Mouse (Mus musculus) fat pad, adult 2 months (tissue): Measurements from ENCODE around the gene Wnk2.

Experiments used
- DNase-seq: peaks from one replicate; pipeline ENCODE4 v3.0.0-alpha.2; 2011; ENCODE audit warnings: low read depth, low spot score; ENCODE audit errors: extremely low read depth

The Wnk2 gene

GRCm38 (mm10) chr13:49147858-49148226 lies at the start of gene Wnk2:
Gene Wnk2, minus strand, starts transcription at chr13:49148014.
- no peak for DNase-seq

DNA sequence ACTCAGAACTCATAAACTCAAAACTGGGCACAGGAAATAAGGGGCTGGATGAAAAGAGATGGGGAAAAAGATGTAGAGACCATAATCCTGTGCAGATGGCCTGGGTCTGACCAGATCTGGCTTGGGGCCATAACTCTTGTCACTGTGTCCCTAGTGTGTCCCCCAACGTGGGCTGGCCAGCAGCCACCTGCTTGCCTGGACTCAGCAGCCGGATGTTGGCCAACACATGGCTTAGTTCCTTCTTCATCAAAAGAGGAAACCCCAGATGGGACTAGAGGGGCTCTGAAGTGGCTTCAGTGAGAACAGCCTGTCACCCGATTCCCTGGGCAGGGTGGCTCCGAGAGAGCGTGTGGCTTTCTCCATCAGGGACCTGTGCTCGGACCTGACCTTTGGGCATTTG lies 49.0 kb upstream of the Wnk2 start:
- DNase-seq, result no peak

- no peak for DNase-seq
These were observed 48.4 kb upstream of the Wnk2 start for GRCm38 (mm10) chr13:49196211-49196610.

GRCm38 (mm10) chr13:49195651-49196050 lies 47.8 kb upstream of the Wnk2 start:
- no peak for DNase-seq

DNA sequence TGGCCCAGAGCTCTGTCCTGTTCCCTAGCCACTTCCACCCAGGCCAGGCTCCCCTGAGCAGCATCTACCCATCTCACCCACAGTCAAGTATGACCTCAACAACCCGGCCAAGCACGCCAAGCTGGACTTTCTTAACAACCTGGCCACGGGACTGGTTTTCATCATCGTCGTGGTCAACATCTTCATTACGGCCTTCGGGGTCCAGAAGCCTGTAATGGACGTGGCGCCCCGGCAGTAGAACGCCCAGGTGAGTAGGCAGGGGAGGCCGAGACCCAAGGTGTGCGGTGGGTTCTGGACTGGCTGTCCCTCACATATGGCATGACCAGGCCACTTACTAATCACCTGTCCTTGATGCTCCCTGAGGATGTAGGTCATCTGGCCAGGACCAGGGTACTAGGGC lies 47.0 kb upstream of the Wnk2 start:
- DNase-seq, result no peak

GRCm38 (mm10) chr13:49193650-49194049 lies 45.8 kb upstream of the Wnk2 start:
- DNase-seq, result no peak

GRCm38 (mm10) chr13:49192156-49192855 lies 44.5 kb upstream of the Wnk2 start:
- DNase-seq, result no peak

GRCm38 (mm10) chr13:49191673-49192035 lies 43.8 kb upstream of the Wnk2 start:
- no peak for DNase-seq

DNA sequence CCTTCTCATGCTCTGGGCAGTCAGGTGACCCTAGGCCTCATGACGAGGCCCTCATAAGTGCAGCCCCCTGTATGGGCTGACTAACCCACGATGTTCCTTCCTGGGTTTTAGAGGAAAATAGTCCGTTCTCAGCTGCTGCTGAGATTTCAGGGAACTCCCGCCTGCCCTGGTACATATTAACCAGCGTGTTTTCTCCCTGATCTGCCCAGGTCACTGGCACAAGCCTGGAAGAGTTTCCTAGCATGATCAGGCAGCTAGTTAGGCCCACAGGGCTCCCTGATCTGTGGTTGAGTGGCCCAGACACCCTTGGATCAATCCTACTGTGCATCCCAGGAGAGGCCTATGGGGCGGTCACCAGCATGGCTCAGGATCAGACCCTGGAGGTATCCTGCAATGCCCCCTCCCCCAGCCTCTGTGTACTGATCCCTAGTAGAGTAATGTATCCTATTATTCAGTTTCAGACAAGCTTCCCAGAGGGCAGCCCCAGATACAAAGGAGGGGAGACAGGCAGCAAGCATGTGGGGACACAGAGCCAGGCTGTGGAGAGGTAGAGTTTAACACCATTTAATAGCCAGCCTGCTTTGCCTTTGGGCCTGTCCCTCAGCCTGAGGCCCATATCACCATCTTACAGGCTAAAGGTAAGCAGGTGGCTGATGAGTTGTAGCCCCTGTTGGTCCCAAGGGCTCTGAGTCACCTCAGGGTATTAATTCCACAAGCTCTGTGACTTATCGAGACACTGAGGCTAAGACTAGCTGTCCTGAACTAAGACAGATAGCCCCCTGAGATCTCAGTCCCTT lies 43.3 kb upstream of the Wnk2 start:
- DNase-seq, result no peak

DNA sequence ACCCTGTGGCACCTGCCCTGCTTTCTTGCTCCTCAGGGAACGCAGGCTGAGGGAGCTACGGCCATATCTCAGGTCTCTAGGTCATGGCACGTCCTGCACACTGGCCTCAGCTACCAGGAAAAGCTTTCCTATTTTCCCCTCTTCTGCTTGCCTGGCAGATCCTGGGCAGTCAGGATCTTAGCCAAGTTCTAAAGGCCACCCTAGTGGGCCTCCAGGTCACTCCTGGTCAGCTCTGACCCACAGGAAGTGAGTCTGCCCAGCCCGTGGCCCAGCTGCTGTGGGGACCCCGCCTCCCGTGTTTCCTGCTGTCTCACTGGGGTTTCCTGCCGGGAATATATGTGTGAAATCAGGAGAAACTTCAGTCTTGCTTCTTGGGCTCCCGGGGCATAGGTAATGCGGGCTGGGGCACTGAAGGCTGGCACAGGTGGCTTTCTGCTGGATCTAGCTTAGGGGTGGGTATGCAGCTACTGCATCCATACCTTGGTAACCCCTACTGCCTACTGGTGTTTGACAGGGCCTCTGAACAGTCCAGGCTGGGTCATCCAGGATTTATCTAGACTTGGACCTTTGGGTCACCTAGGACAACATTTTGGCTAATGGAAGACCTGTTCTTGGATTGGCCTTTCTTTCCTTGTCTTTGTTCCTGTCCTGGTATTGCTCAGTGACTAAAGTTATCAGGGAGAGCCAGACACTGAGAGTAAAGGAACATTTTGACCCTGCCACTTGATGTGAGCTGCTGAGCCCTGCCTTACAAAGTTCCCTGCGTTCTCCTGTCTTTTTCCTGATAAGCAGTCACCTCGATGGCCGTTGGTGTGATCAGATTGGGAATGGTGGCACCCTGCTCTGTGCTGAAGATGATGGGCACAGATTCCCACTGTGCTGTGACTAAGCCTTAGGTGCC lies 42.4 kb upstream of the Wnk2 start:
- DNase-seq, result no peak

- no peak for DNase-seq
These were observed 41.1 kb upstream of the Wnk2 start for GRCm38 (mm10) chr13:49188966-49189360.

DNA sequence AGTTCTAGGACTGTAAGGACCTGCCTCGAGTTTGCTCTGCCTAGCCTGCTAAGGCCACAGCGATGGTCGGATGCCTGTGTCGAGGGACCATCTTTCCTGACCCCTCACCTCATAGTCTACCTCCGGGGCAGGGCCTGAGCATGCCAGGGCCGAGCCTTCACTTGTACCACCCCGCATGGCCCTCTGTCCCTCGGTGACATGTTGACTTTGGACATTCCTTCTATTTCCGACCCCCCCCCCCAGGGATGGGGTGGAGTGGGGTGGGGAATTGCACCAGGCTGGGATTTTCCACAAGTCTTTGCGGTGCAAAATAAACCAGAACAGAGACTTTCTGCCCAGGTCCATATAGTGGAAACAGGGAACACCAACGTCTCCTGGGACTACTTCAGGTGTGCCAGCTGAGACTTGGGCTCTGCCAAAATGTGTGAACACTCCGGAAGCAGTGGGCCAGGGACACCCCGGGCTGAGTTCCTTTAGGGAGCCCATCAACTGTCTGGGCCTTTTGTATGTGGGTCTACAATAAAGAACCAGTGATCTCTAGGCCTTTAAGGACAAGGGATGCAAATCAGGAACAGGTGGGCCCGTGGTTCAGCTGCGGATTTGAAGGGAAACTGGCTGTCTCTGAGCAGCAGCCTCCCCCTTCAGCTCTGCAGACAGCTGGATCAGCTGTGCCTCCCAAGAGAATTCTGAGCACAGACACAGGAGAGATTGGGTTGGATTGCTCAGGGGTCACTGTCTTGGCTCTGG lies 40.6 kb upstream of the Wnk2 start:
- no peak for DNase-seq

DNA sequence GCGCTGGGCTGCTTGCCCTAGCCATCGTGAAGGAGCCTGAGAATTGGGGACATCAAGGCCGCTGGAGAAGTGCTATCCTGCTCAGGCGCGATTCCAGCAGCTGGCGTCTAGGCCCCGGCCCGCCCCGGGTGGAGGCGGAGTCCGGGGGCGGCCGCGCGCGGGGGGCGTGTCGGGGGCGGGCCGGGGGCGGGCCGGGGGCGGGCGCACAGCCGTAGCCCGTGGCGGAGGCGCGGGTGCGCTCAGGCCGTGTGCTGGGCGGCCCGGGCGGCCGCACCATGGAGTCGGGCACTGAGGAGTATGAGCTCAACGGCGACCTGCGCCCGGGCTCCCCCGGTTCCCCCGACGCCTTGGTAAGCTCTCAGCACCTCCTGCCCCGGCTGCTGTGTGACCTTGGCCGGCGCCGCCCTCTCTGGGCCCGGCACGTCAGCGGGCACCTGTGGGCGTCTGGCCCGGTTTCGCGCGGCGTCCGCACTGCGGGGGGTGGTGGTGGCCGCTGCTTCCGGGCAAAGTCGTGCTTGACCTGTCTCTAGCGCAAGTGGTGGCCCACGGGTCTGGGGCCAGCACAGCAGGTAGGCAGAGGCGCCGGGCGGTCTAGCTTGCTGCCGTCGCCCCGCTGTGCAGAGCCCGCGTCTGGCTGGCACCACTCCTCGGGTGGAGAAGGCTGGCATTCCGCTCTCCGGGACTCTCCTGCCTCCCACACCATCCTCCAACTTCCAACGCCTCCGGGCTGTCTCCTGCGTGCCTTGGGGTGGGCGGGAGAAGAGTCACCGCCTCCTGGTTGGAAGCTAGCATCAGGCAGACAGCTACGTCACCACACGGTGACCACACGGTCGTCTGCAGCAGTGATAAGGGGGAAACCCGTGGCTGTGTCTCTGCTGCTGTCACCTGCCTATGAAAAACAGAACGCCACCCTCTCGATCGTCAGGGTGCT lies 39.7 kb upstream of the Wnk2 start, which contains the start of gene Ninj1:
Gene Ninj1, plus strand, starts transcription at position 198 of the 931 bp plus-strand sequence.
- no peak for DNase-seq

GRCm38 (mm10) chr13:49186798-49187287 lies 39.0 kb upstream of the Wnk2 start:
- no peak for DNase-seq

GRCm38 (mm10) chr13:49183646-49184045 lies 35.8 kb upstream of the Wnk2 start:
- peak; percentile 36 for DNase-seq

GRCm38 (mm10) chr13:49183161-49183560 lies 35.3 kb upstream of the Wnk2 start:
- DNase-seq, result no peak

GRCm38 (mm10) chr13:49181411-49181984 lies 33.7 kb upstream of the Wnk2 start:
- DNase-seq, result no peak

DNA sequence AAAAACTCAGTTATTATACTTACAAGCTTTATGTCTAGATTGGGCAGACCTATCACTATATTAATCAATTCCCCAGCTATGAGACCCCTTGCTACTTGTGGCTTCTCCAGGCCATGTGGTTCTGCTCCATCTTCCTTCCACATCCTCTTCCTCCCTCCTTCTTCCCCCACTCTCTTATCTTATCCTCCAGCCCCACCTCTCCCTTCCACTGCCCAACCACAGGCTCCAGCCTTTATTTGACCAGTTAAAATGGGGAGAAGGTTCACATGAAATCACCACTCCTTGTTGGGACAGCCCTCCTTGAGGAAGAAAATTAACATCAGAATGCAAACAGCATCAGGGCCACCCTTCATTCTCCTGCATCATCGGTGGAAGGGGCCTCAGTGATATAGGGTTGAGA lies 32.9 kb upstream of the Wnk2 start:
- DNase-seq, result no peak

- no peak for DNase-seq
These were observed 32.5 kb upstream of the Wnk2 start for GRCm38 (mm10) chr13:49180274-49180673.
